Mouse (Mus musculus): ENCODE data around the gene Polr2i. TPM values are rescaled to one million over a fixed set of nuclear protein-coding genes. Genes with fewer than 3 reads are reported as not detected.
"Not testable (repeated sequence)": the region's sequence is repeated elsewhere in the genome, so short reads cannot be mapped to it uniquely, and the experiment has no call there.

The Polr2i gene
- polyA plus RNA-seq, 1 experiment from 2014 or later = 149 TPM

DNA sequence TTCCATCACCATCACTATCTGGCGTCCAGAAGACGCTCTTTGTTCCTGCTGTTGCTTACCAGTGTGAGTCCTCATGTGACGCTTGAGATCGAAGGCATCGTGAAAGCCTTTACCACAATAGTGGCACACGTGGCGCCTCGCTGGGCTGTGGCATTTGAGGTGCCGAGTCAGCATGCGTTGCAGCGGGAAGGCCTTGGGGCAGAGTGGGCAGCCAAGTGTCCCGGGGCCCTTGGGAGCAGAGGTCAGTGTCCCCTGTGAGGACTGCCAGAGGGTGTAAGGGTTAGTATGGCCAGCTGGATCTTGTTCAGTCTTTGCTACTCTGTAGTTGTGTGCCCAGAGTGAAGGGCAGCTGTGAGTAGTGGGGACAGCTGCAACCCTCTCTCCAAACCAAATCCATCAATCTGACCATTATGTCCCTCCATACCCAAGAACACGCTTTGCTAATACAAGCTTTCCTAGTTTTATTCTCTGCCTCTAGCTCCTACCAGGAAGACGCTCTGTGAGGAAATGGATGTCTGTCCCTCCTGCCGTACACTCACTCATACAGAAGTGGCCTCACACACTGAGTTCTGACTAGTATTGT is 2.6 kb downstream of the Polr2i start:
- peaks cover 19% of the 10 kb centered on the region for H3K4me1 ChIP-seq
- H3K27me3 ChIP-seq = no peaks in the 10 kb centered on the region
- H3K4me3 ChIP-seq = no peak overlapping the region
- H3K36me3 ChIP-seq = peaks cover 19% of the 10 kb centered on the region; the same call in 1 of the 2 replicates
- no peak overlapping the region for H3K27ac ChIP-seq
- 92% methylated on average over 15 of the region's 15 CpGs for WGBS
- no peak for ATAC-seq (ENCODE audit: low FRiP score)
- H3K9me3 ChIP-seq (replicated peaks) = no peaks in the 10 kb centered on the region
- no peak overlapping the region for H3K9ac ChIP-seq
- H3K4me2 ChIP-seq (replicated peaks) = no peak overlapping the region

DNA sequence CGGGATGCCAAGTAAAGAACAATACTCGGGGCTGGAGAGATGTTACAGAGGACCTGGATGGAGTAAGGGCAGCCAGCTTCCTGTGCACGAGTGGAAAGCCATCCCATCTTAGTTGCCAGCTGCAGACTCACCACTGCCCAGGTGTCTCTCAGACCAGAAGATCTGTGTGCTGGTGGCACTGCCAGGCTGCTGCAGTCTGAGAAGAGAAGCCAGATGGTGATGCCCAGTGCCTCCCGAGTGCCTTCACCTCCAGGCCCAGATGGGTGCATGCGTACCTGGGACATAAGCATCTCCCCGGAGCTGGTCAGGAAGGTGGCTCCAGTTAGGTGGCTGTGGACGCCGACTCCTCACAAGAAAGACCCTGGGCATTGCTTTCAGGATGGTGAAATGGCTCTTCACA is 3.3 kb downstream of the Polr2i start:
- Histone ChIP-seq H3K4me1 (peaks cover 19% of the 10 kb centered on the region), H3K4me2 (replicated peaks) (no peak overlapping the region), H3K27me3 (no peaks in the 10 kb centered on the region), H3K27ac (no peak overlapping the region), H3K9ac (no peak overlapping the region), H3K36me3 (peaks cover 19% of the 10 kb centered on the region; the same call in 1 of the 2 replicates), H3K9me3 (replicated peaks) (no peaks in the 10 kb centered on the region), H3K4me3 (no peak overlapping the region)
- 93% methylated on average over 8 of the region's 8 CpGs for WGBS
- no peak for ATAC-seq (ENCODE audit: low FRiP score)

DNA sequence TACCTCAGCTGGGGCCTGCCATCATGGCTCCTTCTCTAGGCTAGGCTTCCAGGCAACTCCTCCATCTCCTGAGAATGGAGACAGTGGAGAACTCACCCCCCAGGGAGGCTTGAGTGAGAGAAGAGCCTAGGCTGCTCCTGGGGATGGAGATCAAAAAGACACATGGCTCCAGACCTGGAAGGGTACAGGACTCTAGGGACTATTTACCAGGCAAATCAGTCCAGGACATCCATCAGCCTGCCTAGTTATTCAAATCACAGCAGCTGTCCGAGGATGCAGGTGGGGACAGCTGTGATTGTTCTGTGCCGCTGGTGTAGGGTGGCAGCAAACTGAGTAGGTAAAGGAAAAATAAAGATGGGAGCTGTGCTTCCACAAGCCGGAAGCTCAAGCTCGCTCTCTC is 3.9 kb downstream of the Polr2i start, which contains the start of gene Ovol3:
Gene Ovol3, minus strand, starts transcription at position 101 of the 400 bp plus-strand sequence.
- WGBS = 89% methylated on average over 4 of the region's 4 CpGs
- H3K4me2 ChIP-seq (replicated peaks) = no peak within 1 kb of the TSS
- no peak within 1 kb of the TSS for H3K9ac ChIP-seq

DNA sequence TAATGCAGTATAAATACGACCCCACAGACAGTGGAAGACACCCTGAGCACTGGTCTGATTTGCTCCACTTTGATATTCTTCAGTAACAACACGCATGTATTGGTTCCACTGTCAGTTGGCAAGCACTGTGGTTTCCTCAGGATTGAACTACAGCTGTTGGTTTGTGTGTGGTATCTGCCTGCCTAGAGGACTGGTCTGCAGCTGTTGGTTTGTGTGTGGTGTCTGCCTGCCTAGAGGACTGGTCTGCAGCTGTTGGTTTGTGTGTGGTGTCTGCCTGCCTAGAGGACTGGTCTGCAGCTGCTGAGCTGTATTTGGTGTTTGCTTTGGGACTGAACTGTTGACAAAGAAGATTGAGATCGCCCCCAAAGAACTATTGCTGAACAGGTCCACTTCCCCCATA is 5.6 kb downstream of the Polr2i start:
- 90% methylated on average over 3 of the region's 3 CpGs for WGBS
- not testable (repeated sequence) for H3K9ac ChIP-seq; ATAC-seq (ENCODE audit: low FRiP score)

More for the DNA sequence above, 3.9 kb downstream of the Polr2i start, which contains the start of gene Ovol3:
- H3K36me3 ChIP-seq = peaks cover 25% of the 10 kb centered on the region; the same call in 1 of the 2 replicates
- no peak within 1 kb of the TSS for H3K4me3 ChIP-seq
- ATAC-seq (ENCODE audit: low FRiP score) = no peak
- peaks cover 16% of the 10 kb centered on the region for H3K4me1 ChIP-seq
- no peaks in the 10 kb centered on the region for H3K9me3 ChIP-seq (replicated peaks)
- no peaks in the 10 kb centered on the region for H3K27me3 ChIP-seq
- no peak within 1 kb of the TSS for H3K27ac ChIP-seq

DNA sequence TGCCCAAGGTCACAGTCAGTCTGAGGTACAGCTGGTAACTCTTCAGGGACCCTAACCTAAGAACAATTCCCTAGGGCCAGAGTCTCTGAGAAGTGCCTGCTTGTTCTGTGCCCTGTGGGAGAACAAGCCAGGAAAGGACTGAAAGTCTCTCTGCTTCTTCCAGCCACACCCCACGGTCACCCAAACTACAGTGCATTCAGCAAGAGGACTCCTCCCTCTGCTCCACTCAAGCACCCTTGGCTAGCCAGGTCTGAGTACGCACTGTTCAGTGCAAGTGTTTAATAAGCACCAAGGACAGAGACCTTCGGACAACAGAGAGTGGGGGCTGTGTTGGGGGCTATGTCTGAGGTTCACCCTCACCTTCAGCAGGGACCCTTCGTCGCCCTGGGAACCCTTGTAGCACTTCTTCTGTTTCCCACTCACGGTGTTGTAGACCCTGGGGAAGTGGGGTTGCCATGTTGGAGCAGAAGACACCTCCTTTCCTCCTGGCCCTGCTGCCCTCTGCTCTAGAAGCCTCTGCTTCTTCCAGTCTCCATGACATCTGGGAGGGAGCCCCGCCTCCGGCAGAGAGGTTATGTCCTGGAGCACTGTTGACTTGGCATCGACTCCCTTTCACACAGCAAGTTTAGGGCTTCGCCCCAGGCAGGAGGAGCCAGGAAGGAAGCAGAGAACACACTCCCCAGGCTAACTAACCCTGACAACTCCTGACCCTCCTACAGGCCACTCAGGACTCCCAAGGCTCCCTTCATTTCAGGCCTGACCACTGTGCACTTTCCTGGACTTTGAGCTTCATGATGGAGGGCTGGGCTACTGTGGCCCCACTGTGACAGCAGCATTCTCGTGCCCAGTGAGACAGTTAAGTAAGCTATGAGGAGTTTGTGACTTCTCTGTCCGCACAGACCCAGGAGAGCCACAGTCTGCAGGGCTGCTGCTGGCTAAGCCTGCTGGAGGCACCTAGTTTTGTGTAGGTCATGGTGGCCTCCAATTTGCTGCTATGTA is 20.5 kb downstream of the Polr2i start:
- Histone ChIP-seq H3K9me3 (replicated peaks) (no peaks in the 10 kb centered on the region), H3K27me3 (no peaks in the 10 kb centered on the region), H3K4me1 (no peaks in the 10 kb centered on the region), H3K4me3 (no peak overlapping the region), H3K9ac (no peak overlapping the region), H3K27ac (no peak overlapping the region), H3K4me2 (replicated peaks) (no peak overlapping the region), H3K36me3 (peaks cover 17% of the 10 kb centered on the region)
- 88% methylated on average over 12 of the region's 12 CpGs for WGBS
- no peak for ATAC-seq (ENCODE audit: low FRiP score)

More for the DNA sequence above, 5.6 kb downstream of the Polr2i start:
- H3K4me3 ChIP-seq; H3K27me3 ChIP-seq; H3K27ac ChIP-seq; H3K4me2 ChIP-seq (replicated peaks); H3K9me3 ChIP-seq (replicated peaks): not testable (repeated sequence)
- H3K4me1 ChIP-seq = peaks cover 10% of the 10 kb centered on the region
- peaks cover 34% of the 10 kb centered on the region for H3K36me3 ChIP-seq

DNA sequence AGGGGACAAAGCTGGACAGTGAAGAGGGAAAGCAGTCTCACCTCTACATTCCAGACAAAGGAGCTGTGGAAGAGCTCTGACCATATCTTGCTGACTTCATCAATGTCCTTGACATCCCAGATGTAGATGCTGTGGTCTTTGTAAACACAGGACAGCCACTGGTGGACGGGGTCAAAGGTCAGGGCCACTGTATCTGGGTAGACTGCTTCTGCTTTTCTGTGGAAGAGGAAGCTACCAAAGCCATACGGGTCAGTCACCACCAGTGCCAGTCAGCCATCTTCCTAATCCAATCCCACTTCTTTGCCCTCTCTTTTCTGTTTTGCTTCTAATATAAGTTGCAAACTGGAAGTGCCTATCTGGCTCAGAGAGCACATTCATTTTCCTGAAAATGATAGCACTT is 33.3 kb downstream of the Polr2i start:
- no peak overlapping the region for H3K4me2 ChIP-seq (replicated peaks)
- no peak overlapping the region for H3K4me3 ChIP-seq
- no peaks in the 10 kb centered on the region for H3K4me1 ChIP-seq
- H3K36me3 ChIP-seq = peaks cover 29% of the 10 kb centered on the region
- H3K9ac ChIP-seq = no peak overlapping the region
- no peaks in the 10 kb centered on the region for H3K27me3 ChIP-seq
- WGBS = 85% methylated on average over 2 of the region's 2 CpGs
- no peaks in the 10 kb centered on the region for H3K9me3 ChIP-seq (replicated peaks)
- no peak overlapping the region for H3K27ac ChIP-seq
- ATAC-seq (ENCODE audit: low FRiP score) = no peak

DNA sequence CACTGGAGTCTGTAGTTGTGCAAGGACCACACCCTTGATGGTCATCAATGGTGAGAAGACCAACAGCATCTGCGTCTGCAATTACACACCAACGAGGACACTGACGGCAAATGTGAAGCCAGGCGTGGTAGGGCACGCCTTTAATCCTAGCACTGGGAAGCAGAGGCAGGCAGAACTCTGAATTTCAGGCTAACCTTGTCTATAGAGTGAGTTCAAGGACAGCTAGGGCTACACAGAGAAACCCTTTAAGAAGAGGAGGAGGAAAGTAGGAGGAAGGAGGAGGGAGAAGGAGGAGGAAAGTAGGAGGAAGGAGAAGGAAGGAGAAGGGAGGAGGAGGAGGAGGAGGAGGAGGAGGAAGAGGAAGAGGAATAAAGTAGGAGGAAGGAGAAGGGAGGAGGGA is 33.8 kb downstream of the Polr2i start:
- H3K9me3 ChIP-seq (replicated peaks) = no peaks in the 10 kb centered on the region
- H3K4me2 ChIP-seq (replicated peaks) = no peak overlapping the region
- H3K9ac ChIP-seq = no peak overlapping the region
- H3K4me3 ChIP-seq = no peak overlapping the region
- H3K36me3 ChIP-seq = peaks cover 32% of the 10 kb centered on the region
- no peak overlapping the region for H3K27ac ChIP-seq
- H3K27me3 ChIP-seq = no peaks in the 10 kb centered on the region
- no peaks in the 10 kb centered on the region for H3K4me1 ChIP-seq
- 98% methylated on average over 5 of the region's 5 CpGs for WGBS
- no peak for ATAC-seq (ENCODE audit: low FRiP score)

DNA sequence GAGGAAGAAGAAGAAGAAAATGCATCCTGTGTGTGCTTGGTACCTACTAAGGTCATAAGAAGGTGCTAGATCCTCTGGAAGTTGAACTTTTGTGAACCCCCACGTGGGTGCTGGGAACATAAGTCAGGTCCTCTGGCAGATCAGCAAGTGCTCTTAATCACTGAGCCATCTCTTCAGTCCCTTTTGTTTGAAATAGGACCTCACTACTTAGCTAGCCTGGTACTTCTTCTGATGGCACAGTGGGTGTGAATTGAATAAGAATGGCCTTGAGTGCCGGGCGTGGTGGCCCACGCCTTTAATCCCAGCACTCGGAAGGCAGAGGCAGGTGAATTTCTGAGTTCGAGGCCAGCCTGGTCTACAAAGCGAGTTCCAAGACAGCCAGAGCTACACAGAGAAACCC is 34.2 kb downstream of the Polr2i start:
- Histone ChIP-seq H3K9ac (no peak overlapping the region), H3K4me1 (no peaks in the 10 kb centered on the region), H3K4me3 (no peak overlapping the region), H3K36me3 (peaks cover 36% of the 10 kb centered on the region), H3K9me3 (replicated peaks) (no peaks in the 10 kb centered on the region), H3K27me3 (no peaks in the 10 kb centered on the region), H3K27ac (no peak overlapping the region), H3K4me2 (replicated peaks) (no peak overlapping the region)
- WGBS = 94% methylated on average over 7 of the region's 7 CpGs
- ATAC-seq (ENCODE audit: low FRiP score) = no peak

DNA sequence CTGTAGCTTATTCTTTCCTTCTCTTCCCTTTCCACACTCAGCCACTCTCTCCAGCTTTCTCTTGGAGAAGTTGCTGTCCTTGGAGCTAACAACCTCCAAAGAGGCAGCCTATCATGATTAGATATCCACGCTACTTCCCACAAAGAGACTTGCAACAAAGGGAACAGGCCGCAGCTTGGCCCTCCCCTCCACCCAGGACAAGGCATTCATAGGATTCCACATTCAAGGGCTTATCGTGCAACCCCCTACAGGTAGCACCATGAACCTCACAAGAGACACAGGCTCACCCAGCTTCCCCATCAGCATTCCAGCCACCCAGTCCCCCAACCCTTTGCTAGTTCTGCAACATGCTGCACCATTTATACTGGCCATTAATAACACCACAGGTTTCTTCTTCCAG is 35.0 kb downstream of the Polr2i start:
- Histone ChIP-seq H3K9me3 (replicated peaks) (no peaks in the 10 kb centered on the region), H3K4me2 (replicated peaks) (no peak overlapping the region), H3K9ac (no peak overlapping the region), H3K27me3 (no peaks in the 10 kb centered on the region), H3K4me1 (no peaks in the 10 kb centered on the region), H3K27ac (no peak overlapping the region), H3K36me3 (peaks cover 28% of the 10 kb centered on the region), H3K4me3 (no peak overlapping the region)
- WGBS = 86% methylated on average over 3 of the region's 3 CpGs
- ATAC-seq (ENCODE audit: low FRiP score) = no peak

DNA sequence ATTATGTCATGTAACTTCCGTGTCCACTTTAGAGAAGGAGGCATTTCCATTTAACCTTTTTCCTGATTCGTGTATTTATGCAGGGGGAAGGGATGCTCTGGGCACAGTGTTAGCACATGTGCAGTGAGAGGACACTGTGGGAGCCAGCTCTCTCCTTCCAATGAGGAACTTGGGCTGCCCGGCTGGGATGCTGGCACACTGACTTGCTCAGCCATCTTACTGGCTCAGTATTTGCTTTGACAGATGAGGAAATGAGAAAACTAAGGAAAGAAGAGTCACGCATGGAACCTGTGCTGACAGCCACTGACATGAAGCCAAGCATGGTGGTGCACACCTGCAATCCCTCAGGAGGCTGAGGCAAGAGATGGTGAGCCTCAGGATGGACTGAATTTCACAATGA is 37.9 kb downstream of the Polr2i start:
- 85% methylated on average over 4 of the region's 4 CpGs for WGBS
- H3K27ac ChIP-seq = no peak overlapping the region
- H3K9me3 ChIP-seq (replicated peaks) = no peaks in the 10 kb centered on the region
- H3K27me3 ChIP-seq = no peaks in the 10 kb centered on the region
- ATAC-seq (ENCODE audit: low FRiP score) = no peak
- no peaks in the 10 kb centered on the region for H3K4me1 ChIP-seq
- H3K36me3 ChIP-seq = peaks cover 23% of the 10 kb centered on the region
- no peak overlapping the region for H3K4me2 ChIP-seq (replicated peaks)
- H3K4me3 ChIP-seq = no peak overlapping the region
- H3K9ac ChIP-seq = no peak overlapping the region

DNA sequence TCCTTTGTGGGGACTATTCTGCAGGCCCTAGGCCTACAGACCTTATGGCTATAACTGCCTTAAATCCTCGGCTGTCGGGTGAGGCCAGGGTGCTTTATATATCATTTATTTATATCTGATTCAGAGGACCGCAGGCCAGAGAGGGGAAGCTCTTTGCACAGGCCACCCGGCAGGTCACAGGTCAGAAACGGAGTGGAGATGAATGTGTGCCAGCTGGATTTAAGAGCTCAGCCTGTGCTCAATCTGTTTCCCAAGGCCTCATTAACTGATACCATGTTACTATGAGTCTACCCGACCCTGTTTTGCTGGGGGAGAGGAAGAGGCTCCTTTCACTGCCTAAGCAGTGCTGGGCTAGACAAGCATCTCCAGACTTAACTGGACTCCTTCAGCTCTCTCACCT is 42.6 kb downstream of the Polr2i start:
- H3K4me2 ChIP-seq (replicated peaks) = no peak overlapping the region
- H3K4me3 ChIP-seq = no peak overlapping the region
- H3K9me3 ChIP-seq (replicated peaks) = no peaks in the 10 kb centered on the region
- 86% methylated on average over 6 of the region's 6 CpGs for WGBS
- H3K27me3 ChIP-seq = no peaks in the 10 kb centered on the region
- H3K36me3 ChIP-seq = peaks cover 10% of the 10 kb centered on the region
- 0 out of 2 replicates have a peak overlapping the region, but pooled peaks have one; percentile 13 for H3K9ac ChIP-seq
- H3K4me1 ChIP-seq = peaks cover 3% of the 10 kb centered on the region
- no peak for ATAC-seq (ENCODE audit: low FRiP score)
- no peak overlapping the region for H3K27ac ChIP-seq

DNA sequence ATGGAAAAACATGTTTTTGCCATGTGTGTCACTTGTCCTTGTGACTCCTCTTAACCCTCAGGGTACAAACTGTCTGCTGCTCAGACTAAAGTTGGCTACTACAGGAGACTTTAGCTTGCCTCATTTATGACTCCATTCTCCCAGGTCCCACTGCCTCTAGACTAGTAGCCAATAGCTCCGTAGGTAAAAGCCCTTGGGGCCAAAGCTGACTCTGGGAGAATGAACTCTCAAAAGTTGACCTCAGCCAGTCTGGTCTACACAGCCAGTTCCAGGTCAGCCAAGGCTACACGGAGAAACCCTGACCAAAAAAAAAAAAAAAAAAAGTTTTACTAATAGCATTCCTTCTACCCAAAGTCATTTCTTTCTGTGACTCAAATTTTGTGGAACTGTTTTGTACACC is 47.2 kb downstream of the Polr2i start:
- Histone ChIP-seq H3K4me2 (replicated peaks) (peak overlapping the region; percentile 93), H3K4me1 (peaks cover 8% of the 10 kb centered on the region), H3K9me3 (replicated peaks) (no peaks in the 10 kb centered on the region), H3K27ac (no peak overlapping the region), H3K36me3 (no peaks in the 10 kb centered on the region), H3K9ac (no peak overlapping the region), H3K27me3 (no peaks in the 10 kb centered on the region), H3K4me3 (0 out of 2 replicates have a peak overlapping the region, but pooled peaks have one; percentile 63)
- no peak for ATAC-seq (ENCODE audit: low FRiP score)
- 59% methylated on average over 2 of the region's 2 CpGs for WGBS

Measured in hindbrain, embryonic 12.5 days (tissue).